Mouse (Mus musculus) stomach, embryonic 16.5 days (tissue): ENCODE measurements around the gene Bcl11a. TPM values are rescaled to one million over a fixed set of nuclear protein-coding genes. Genes with fewer than 3 reads are reported as not detected.

Source experiments
- ATAC-seq: fragments of 200-750 bp; cut with Nextera tagmentation; 2 replicates; pipeline ENCODE4 v1.8.0; 2017; ENCODE audit warnings: moderate number of reproducible peaks, moderate TSS enrichment; ENCODE audit not compliant: insufficient read depth, low FRiP score
- H3K27ac ChIP-seq: fragments of 300-500 bp; sonication (generic); 2 replicates; pipeline ENCODE4 v1.5.1; 2014; ENCODE audit warnings: low read length
- H3K27me3 ChIP-seq: fragments of 300-500 bp; sonication (generic); 2 replicates; pipeline ENCODE4 v1.6.1; 2014; ENCODE audit warnings: low read length, control low read depth, mixed read lengths; ENCODE audit not compliant: control insufficient read depth, insufficient read depth
- H3K36me3 ChIP-seq: fragments of 300-500 bp; sonication (generic); 2 replicates; pipeline ENCODE4 v1.6.1; 2014; ENCODE audit warnings: low read length; ENCODE audit not compliant: control insufficient read depth, insufficient read depth
- H3K4me1 ChIP-seq: fragments of 300-500 bp; sonication (generic); 2 replicates; pipeline ENCODE4 v1.6.1; 2014; ENCODE audit warnings: low read length, control low read depth, mixed read lengths; ENCODE audit not compliant: control insufficient read depth, insufficient read depth
- H3K4me2 ChIP-seq: fragments of 300-500 bp; sonication (generic); 2 replicates; pipeline ENCODE4 v1.6.1; 2014; ENCODE audit warnings: low read depth, low read length, mixed read lengths
- H3K4me3 ChIP-seq: fragments of 300-500 bp; sonication (generic); replicated peaks from 2 replicates; pipeline ENCODE4 v1.5.1; 2014; ENCODE audit warnings: mild to moderate bottlenecking, low read length
- H3K9ac ChIP-seq: fragments of 300-500 bp; sonication (generic); 2 replicates; pipeline ENCODE4 v1.6.1; 2014; ENCODE audit warnings: low read length
- H3K9me3 ChIP-seq: fragments of 300-500 bp; sonication (generic); replicated peaks from 2 replicates; pipeline ENCODE4 v1.6.1; 2016; ENCODE audit warnings: low read length, control low read depth; ENCODE audit not compliant: control insufficient read depth
- WGBS: fragments of 180-500 bp; shearing (Covaris S2); extraction: QIAGEN DNeasy Blood & Tissue Kit; methylation state at CpG from one replicate; pipeline ENCODE4 v1.1.7; 2014; 5-methylcytosine and 5-hydroxymethylcytosine counted together
- polyA plus RNA-seq: library from polyadenylated mRNA; unstranded; fragments of >200 nt; fragmentation: Nextera tagmentation; extraction: Ambion mirVana; gene quantifications from 2 replicates; pipeline ENCODE4 v1.2.1, GENCODE M21; 2015

Gene Bcl11a
- polyA plus RNA-seq, 1 experiment from 2014 or later = 24.9 TPM

- Histone ChIP-seq H3K4me1 (peaks cover 4% of the 10 kb centered on the region; the same call in 1 of the 2 replicates), H3K27me3 (no peaks in the 10 kb centered on the region), H3K9me3 (0 out of 2 replicates have a peak, but pooled peaks cover 6% of the 10 kb centered on the region), H3K4me3 (no peak overlapping the region), H3K9ac (no peak overlapping the region), H3K36me3 (no peaks in the 10 kb centered on the region), H3K4me2 (no peak overlapping the region), H3K27ac (no peak overlapping the region)
- 75% methylated on average over 9 of the region's 9 CpGs for WGBS
- ATAC-seq = no peak
These were observed 60.9 kb downstream of the Bcl11a start for GRCm38 (mm10) chr11:24138600-24139375.

GRCm38 (mm10) chr11:24139432-24139831 is 61.6 kb downstream of the Bcl11a start:
- no peak overlapping the region for H3K27ac ChIP-seq
- H3K4me2 ChIP-seq = no peak overlapping the region
- 0 out of 2 replicates have a peak, but pooled peaks cover 6% of the 10 kb centered on the region for H3K9me3 ChIP-seq
- H3K36me3 ChIP-seq = no peaks in the 10 kb centered on the region
- no peak overlapping the region for H3K4me3 ChIP-seq
- H3K9ac ChIP-seq = no peak overlapping the region
- no peaks in the 10 kb centered on the region for H3K27me3 ChIP-seq
- 57% methylated on average over 6 of the region's 6 CpGs for WGBS
- ATAC-seq = no peak
- H3K4me1 ChIP-seq = peaks cover 4% of the 10 kb centered on the region; the same call in 1 of the 2 replicates

DNA sequence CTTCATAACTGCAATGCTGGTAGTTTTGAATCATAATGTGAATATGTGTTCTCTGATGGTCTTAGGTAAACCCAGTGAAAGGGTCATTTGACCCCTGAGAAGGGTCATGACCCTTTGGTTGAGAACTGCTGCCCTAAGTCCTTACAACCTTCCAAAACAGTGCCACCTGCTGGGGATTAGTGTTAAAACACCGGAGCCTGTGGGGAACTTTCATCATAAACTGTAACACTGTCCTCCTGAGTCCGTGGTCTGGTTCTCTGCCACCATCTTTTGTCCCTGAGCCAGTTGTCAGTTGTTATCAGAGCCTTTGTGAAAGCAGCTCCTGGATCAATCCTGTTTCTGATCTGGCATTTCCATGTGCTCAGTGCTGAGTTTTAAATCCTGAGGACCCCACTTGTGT is 62.1 kb downstream of the Bcl11a start:
- Histone ChIP-seq H3K36me3 (no peaks in the 10 kb centered on the region), H3K4me1 (peaks cover 4% of the 10 kb centered on the region; the same call in 1 of the 2 replicates), H3K4me3 (no peak overlapping the region), H3K27me3 (no peaks in the 10 kb centered on the region), H3K9me3 (0 out of 2 replicates have a peak, but pooled peaks cover 6% of the 10 kb centered on the region), H3K4me2 (no peak overlapping the region), H3K27ac (no peak overlapping the region), H3K9ac (no peak overlapping the region)
- ATAC-seq = no peak
- WGBS = 85% methylated on average over 2 of the region's 2 CpGs

DNA sequence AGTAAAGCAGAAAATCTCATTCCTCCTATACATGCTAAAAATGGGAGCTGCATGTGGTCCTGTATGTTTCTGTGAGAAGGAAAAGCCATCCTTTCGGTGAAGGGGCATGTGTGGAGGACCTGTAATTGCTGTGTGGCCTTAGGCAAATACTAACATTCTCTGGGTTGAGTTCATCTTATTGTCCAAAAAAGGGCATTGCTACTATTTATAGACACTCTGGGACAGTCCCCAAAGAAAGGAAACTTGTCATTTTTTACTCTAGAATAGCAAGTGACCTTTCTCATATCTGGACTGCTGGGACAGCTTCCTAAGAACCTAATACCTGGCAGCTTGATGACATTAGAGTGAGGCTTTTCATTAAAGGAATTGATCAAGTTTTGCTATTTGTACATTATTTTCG is 63.1 kb downstream of the Bcl11a start:
- Histone ChIP-seq H3K9ac (no peak overlapping the region), H3K4me1 (no peaks in the 10 kb centered on the region; the same call in 1 of the 2 replicates), H3K27me3 (no peaks in the 10 kb centered on the region), H3K9me3 (0 out of 2 replicates have a peak, but pooled peaks cover 6% of the 10 kb centered on the region), H3K27ac (no peak overlapping the region), H3K4me3 (no peak overlapping the region), H3K4me2 (no peak overlapping the region), H3K36me3 (no peaks in the 10 kb centered on the region)
- no peak for ATAC-seq
- 76% methylated on average over 2 of the region's 2 CpGs for WGBS

DNA sequence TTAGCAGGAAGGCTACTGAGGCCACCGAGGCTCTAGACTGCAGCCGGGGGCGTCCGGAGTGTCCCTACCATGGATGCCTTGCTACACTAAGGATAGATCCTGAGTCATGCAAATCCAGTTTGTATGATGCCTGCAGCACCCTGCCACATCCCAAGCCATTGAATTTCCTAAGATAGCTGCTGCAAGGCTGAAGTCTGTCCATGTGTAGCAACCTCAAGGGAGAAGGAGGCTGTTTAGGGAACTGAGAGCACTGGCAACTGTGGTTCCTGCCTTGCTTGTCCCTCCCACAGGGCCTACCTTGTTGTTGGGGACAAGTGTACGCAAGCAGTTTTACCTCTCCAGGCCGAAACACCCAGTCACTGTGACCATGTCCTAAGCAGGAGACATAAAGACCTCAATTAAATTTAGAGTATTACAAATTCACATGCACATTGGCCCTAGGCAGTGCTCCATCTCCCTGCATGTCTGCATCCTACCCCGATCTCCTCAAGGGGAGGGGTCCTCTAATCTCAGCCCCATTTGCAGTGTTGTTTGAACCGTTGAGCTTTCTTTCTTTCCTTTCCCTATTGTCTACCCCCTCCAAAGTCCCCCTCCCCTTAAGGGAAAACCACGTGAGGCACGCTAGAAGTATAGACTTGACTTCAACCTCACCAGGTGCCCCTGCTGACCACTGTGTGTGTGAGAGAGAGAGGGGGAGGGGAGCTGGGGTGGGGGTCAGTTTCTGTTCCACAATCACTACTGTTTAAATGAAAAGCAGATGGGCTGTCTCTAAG is 63.8 kb downstream of the Bcl11a start:
- ATAC-seq = no peak
- Histone ChIP-seq H3K4me2 (no peak overlapping the region), H3K4me3 (no peak overlapping the region), H3K9me3 (0 out of 2 replicates have a peak, but pooled peaks cover 6% of the 10 kb centered on the region), H3K4me1 (no peaks in the 10 kb centered on the region), H3K36me3 (no peaks in the 10 kb centered on the region), H3K27me3 (no peaks in the 10 kb centered on the region), H3K27ac (no peak overlapping the region), H3K9ac (no peak overlapping the region)
- 74% methylated on average over 10 of the region's 10 CpGs for WGBS

GRCm38 (mm10) chr11:24142316-24142715 is 64.5 kb downstream of the Bcl11a start:
- ATAC-seq = no peak
- Histone ChIP-seq H3K9me3 (0 out of 2 replicates have a peak, but pooled peaks cover 6% of the 10 kb centered on the region), H3K4me1 (no peaks in the 10 kb centered on the region; the same call in 1 of the 2 replicates), H3K4me2 (no peak overlapping the region), H3K27me3 (no peaks in the 10 kb centered on the region), H3K27ac (no peak overlapping the region), H3K36me3 (no peaks in the 10 kb centered on the region), H3K4me3 (no peak overlapping the region), H3K9ac (no peak overlapping the region)
- 59% methylated on average over 9 of the region's 9 CpGs for WGBS

DNA sequence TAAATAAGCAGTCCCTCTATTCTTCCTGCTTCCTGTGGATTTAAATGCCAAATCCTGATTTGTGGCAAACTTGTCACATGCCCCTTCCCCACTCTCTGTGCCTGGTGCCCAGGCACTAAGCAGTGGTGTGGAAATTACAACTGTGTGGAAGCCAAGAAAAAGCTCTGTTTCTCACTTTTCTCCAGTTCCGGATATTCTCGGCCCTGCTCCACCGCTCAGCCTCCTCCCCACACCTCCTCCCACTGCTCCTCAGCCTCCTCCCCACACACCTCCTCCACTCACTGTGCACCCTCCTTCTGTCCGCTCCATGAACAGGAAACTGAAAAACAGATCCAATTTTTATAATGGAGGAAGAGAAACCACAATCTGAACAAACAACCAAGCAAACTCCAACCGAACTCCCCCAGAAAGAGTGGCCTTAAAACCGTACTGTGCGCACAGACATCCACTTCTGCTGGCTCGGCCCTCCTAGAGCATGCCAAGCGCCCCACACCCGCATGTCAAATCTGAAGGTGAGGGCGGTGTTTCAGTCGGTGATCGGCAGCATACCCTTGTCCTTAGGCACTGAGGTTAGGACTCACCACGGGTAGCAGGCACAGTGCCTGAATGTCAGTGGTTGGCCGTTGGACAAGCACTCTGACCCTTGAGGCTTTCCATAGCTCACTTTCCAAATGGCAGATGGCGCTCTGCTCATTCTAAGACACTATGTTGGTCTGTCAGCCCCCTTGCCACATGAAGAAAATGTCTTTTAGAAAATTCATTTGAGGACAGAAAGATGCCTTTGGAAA is 66.5 kb downstream of the Bcl11a start:
- no peak overlapping the region for H3K9ac ChIP-seq
- 77% methylated on average over 16 of the region's 16 CpGs for WGBS
- H3K4me3 ChIP-seq = no peak overlapping the region
- no peak overlapping the region for H3K27ac ChIP-seq
- H3K9me3 ChIP-seq = 0 out of 2 replicates have a peak, but pooled peaks cover 6% of the 10 kb centered on the region
- H3K4me1 ChIP-seq = peaks cover 4% of the 10 kb centered on the region; the same call in 1 of the 2 replicates
- H3K4me2 ChIP-seq = no peak overlapping the region
- no peaks in the 10 kb centered on the region for H3K27me3 ChIP-seq
- ATAC-seq = no peak
- H3K36me3 ChIP-seq = no peaks in the 10 kb centered on the region

DNA sequence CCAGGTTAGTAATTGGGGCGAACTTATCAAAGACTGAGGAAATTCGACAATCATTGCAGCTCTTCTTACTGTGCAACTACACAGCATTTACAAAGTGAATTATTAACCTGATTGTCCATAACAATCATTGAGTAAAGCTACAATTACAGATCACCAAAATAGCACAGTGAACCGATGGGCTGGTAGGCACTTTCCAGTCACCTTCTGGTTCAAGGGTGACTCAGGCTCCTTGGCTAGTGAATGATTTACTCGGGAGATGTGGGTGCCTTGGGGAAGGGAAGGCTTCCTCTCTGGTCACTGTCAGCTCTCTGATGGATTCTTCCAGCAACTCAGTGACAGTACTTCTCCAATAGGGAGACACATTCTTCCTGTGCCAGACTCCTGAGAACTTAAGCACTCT is 68.2 kb downstream of the Bcl11a start:
- Histone ChIP-seq H3K36me3 (no peaks in the 10 kb centered on the region), H3K9ac (no peak overlapping the region), H3K27me3 (no peaks in the 10 kb centered on the region), H3K9me3 (no peaks in the 10 kb centered on the region), H3K4me3 (no peak overlapping the region), H3K27ac (peak overlapping the region; percentile 29; the same call in 1 of the 2 replicates), H3K4me1 (peaks cover 4% of the 10 kb centered on the region; the same call in 1 of the 2 replicates), H3K4me2 (no peak overlapping the region)
- ATAC-seq = no peak
- WGBS = 70% methylated on average over 4 of the region's 4 CpGs
